In genomic region chr9:47307752-47308500, GRCm38 (mm10) we compare ENCODE assay signal across 9 mouse cellular contexts.
DNase-seq lines count a peak whose midpoint lies in the region; ATAC-seq and TF ChIP-seq lines count a peak whose summit lies in the region.
"Had no signal": no experiment of that assay in that cellular context is flagged by ENCODE, and none has a peak within 500 bp of the region (broad histone marks: within the 10 kb centered on the region; RNA-seq: fewer than 3 reads in every experiment).

No protein-coding gene starts in this region.

- peak; percentile 7 for DNase-seq in kidney, adult 2 months
- DNase-seq in kidney, adult 8-10 months = no peak
- peak; percentile 2 to 5 for DNase-seq in spleen, postnatal 36 days (ENCODE audit: low spot score in 2 of 2)
- no peak for DNase-seq in spleen, adult 18-20 months
- DNase-seq in heart, adult 8-10 months (ENCODE audit: low spot score) = peak; percentile 55
- DNase-seq in lung, postnatal 4 days = peak; percentile 24 to 54

- no peak for TF ChIP-seq CTCF in kidney, adult 2 months (conservative IDR thresholded peaks at IDR 0.05; ENCODE audit: insufficient read depth, insufficient read length, low read depth, low read length)

- H3K4me1 ChIP-seq in kidney, adult 2 months (ENCODE audit: control insufficient read depth, insufficient read depth, low read length) = no peaks in the 10 kb centered on the region

- H3K36me3 ChIP-seq in kidney, adult 2 months (ENCODE audit: control insufficient read depth, insufficient read depth, low read length) = no peaks in the 10 kb centered on the region
- H3K36me3 ChIP-seq: limb, embryonic 12.5 days had no signal

- H3K27me3 ChIP-seq in kidney, adult 2 months (replicated peaks; ENCODE audit: control insufficient read depth, insufficient read depth, low read length) = no peaks in the 10 kb centered on the region

- TF ChIP-seq POLR2A in kidney, adult 2 months (IDR thresholded peaks at IDR 0.05; ENCODE audit: low read depth, low read length) = no peak

- 48% methylated on average over 17 of the region's 17 CpGs for WGBS in kidney, adult 2 months

- no peak overlapping the region for H3K4me3 ChIP-seq in kidney, adult 2 months (ENCODE audit: insufficient read depth, low read depth, low read length)
- H3K4me3 ChIP-seq: limb, embryonic 12.5 days had no signal

- no peak overlapping the region for H3K27ac ChIP-seq in kidney, adult 2 months (ENCODE audit: insufficient read depth, low read depth, low read length)
- H3K27ac ChIP-seq: limb, embryonic 12.5 days had no signal

- ATAC-seq in megakaryocyte-erythroid progenitor cell, adult 5-6 weeks (replicated peaks; ENCODE audit: low FRiP score, low TSS enrichment, poor library complexity, severe bottlenecking) = no peak
- no peak for ATAC-seq in CD4-positive, CD25-positive, alpha-beta regulatory T cell, adult 4 months

Comparison
In these comparisons a context has a peak if more than half of its experiments do, and no peak if none do; other contexts are left out.
1. DNase-seq: peak in kidney, adult 2 months (single experiment), spleen, postnatal 36 days (2 of 2), heart, adult 8-10 months (single experiment) and lung, postnatal 4 days (2 of 2); none in kidney, adult 8-10 months (0 of 2) and spleen, adult 18-20 months (0 of 2).